Mouse (Mus musculus) CH12.LX (cell line): ENCODE results near the gene Daglb. TPM values are rescaled to one million over a fixed set of nuclear protein-coding genes. Genes with fewer than 3 reads are reported as not detected.

ENCODE experiments used
- DNase-seq: peaks from one replicate; pipeline ENCODE4 v3.0.0-alpha.2; 2013; ENCODE audit errors: extremely low read depth
- H3K27ac ChIP-seq: 2 replicates; pipeline ENCODE4 v1.5.1; 2012; ENCODE audit warnings: low read depth, mild to moderate bottlenecking, control low read depth, moderate library complexity; ENCODE audit not compliant: insufficient read depth
- H3K27me3 ChIP-seq: replicated peaks from 2 replicates; pipeline ENCODE3; 2012; ENCODE audit warnings: inconsistent platforms
- H3K36me3 ChIP-seq, 2 experiments: replicated peaks in 1 of 2; 2 replicates each; pipeline versions ENCODE3 to v1.6.1; 2012; ENCODE audit warnings: inconsistent platforms in 1 of 2, low read length in 1 of 2, mild to moderate bottlenecking in 1 of 2, mixed read lengths in 1 of 2, moderate library complexity in 1 of 2; ENCODE audit not compliant: control insufficient read depth in 1 of 2, insufficient read depth in 1 of 2
- H3K4me1 ChIP-seq, 2 experiments: 2 replicates each; pipeline ENCODE4 v1.6.1; 2012; ENCODE audit warnings: inconsistent platforms in 1 of 2, moderate library complexity in 1 of 2; ENCODE audit not compliant: insufficient read depth in 2 of 2, control insufficient read depth in 1 of 2
- H3K4me2 ChIP-seq: 2 replicates; pipeline ENCODE4 v1.6.1; 2012; ENCODE audit warnings: low read depth, mild to moderate bottlenecking, control low read depth; ENCODE audit not compliant: poor library complexity, insufficient read depth, severe bottlenecking
- H3K4me3 ChIP-seq, 3 experiments: fragments of 150-350 bp in 1 of 3; sonication (generic) in 1 of 3; replicated peaks in 1 of 3; 2 replicates each; pipeline versions ENCODE3 to v1.5.1; 2011 to 2012; ENCODE audit warnings: low read depth in 2 of 3, low read length in 2 of 3, mild to moderate bottlenecking in 2 of 3, moderate library complexity in 2 of 3, control low read depth in 1 of 3, improper control_type of control experiment in 1 of 3, inconsistent platforms in 1 of 3, mixed read lengths in 1 of 3; ENCODE audit not compliant: poor library complexity in 1 of 3
- H3K79me2 ChIP-seq: replicated peaks from 2 replicates; pipeline ENCODE4 v1.6.1; 2012; ENCODE audit warnings: mild to moderate bottlenecking, moderate library complexity; ENCODE audit not compliant: control insufficient read depth, poor library complexity, insufficient read depth, severe bottlenecking; ENCODE audit errors: extremely low read depth
- H3K9ac ChIP-seq: 2 replicates; pipeline ENCODE4 v1.6.1; 2012; ENCODE audit warnings: low read depth, mild to moderate bottlenecking, control low read depth, moderate library complexity; ENCODE audit not compliant: insufficient read depth
- H3K9me3 ChIP-seq: replicated peaks from 2 replicates; pipeline ENCODE3; 2012; ENCODE audit warnings: low read length, inconsistent platforms, mixed read lengths
- BHLHE40 ChIP-seq: IDR thresholded peaks from 2 replicates; pipeline ENCODE4 v1.6.1; 2011; ENCODE audit warnings: mild to moderate bottlenecking, low read depth, low read length, improper control_type of control experiment
- CHD2 ChIP-seq: IDR thresholded peaks from 2 replicates; pipeline ENCODE4 v1.6.1; 2011; ENCODE audit warnings: low read length, improper control_type of control experiment
- CTCF ChIP-seq, 2 experiments: IDR thresholded peaks in 1 of 2; conservative IDR thresholded peaks in 1 of 2; 2 replicates each; pipeline ENCODE4 v1.5.1; 2011 to 2012; ENCODE audit warnings: low read depth in 2 of 2, low read length in 2 of 2, improper control_type of control experiment in 1 of 2, inconsistent platforms in 1 of 2, mild to moderate bottlenecking in 1 of 2, moderate library complexity in 1 of 2
- E2F4 ChIP-seq: IDR thresholded peaks from 2 replicates; pipeline ENCODE4 v1.6.1; 2011; ENCODE audit warnings: low read depth, low read length, improper control_type of control experiment; ENCODE audit not compliant: insufficient replicate concordance
- GABPA ChIP-seq: IDR thresholded peaks from 2 replicates; pipeline ENCODE4 v1.6.1; 2012; ENCODE audit warnings: low read depth, low read length, improper control_type of control experiment, inconsistent platforms; ENCODE audit not compliant: insufficient replicate concordance
- HCFC1 ChIP-seq: IDR thresholded peaks from 2 replicates; pipeline ENCODE4 v1.6.1; 2012; ENCODE audit warnings: low read depth, mild to moderate bottlenecking, inconsistent platforms, low read length, improper control_type of control experiment
- IRF4 ChIP-seq: IDR thresholded peaks from 2 replicates; pipeline ENCODE4 v1.6.1; 2014; ENCODE audit warnings: low read depth, mild to moderate bottlenecking, inconsistent platforms, low read length, improper control_type of control experiment
- MAZ ChIP-seq: IDR thresholded peaks from 2 replicates; pipeline ENCODE4 v1.6.1; 2012; ENCODE audit warnings: low read depth, mild to moderate bottlenecking, inconsistent platforms, low read length, improper control_type of control experiment, moderate library complexity
- MYC ChIP-seq: IDR thresholded peaks from 2 replicates; pipeline ENCODE4 v1.6.1; 2011; ENCODE audit warnings: low read depth, mild to moderate bottlenecking, improper control_type of control experiment, low read length
- NELFE ChIP-seq: IDR thresholded peaks from 2 replicates; pipeline ENCODE4 v1.6.1; 2011; ENCODE audit warnings: low read depth, low read length, improper control_type of control experiment
- POLR2A ChIP-seq: IDR thresholded peaks from 2 replicates; pipeline ENCODE4 v1.6.1; 2011; ENCODE audit warnings: low read depth, mild to moderate bottlenecking, improper control_type of control experiment, low read length
- POLR2AphosphoS2 ChIP-seq: IDR thresholded peaks from 2 replicates; pipeline ENCODE4 v1.6.1; 2011; ENCODE audit warnings: low read depth, low read length, improper control_type of control experiment
- RAD21 ChIP-seq: IDR thresholded peaks from 2 replicates; pipeline ENCODE4 v1.6.1; 2011; ENCODE audit warnings: low read depth, mild to moderate bottlenecking, low read length, improper control_type of control experiment, moderate library complexity
- SIN3A ChIP-seq: IDR thresholded peaks from 2 replicates; pipeline ENCODE4 v1.6.1; 2012; ENCODE audit warnings: low read length, improper control_type of control experiment, inconsistent platforms
- SMC3 ChIP-seq: IDR thresholded peaks from 2 replicates; pipeline ENCODE4 v1.6.1; 2011; ENCODE audit warnings: low read depth, low read length, improper control_type of control experiment
- TBP ChIP-seq: conservative IDR thresholded peaks from 2 replicates; pipeline ENCODE4 v1.6.1; 2011; ENCODE audit warnings: low read depth, low read length, improper control_type of control experiment
- ZC3H11A ChIP-seq: IDR thresholded peaks from 2 replicates; pipeline ENCODE4 v1.6.1; 2012; ENCODE audit warnings: low read depth, mild to moderate bottlenecking, inconsistent platforms, low read length, improper control_type of control experiment
- ZMIZ1 ChIP-seq: IDR thresholded peaks from 2 replicates; pipeline ENCODE4 v1.6.1; 2012; ENCODE audit warnings: low read depth, mild to moderate bottlenecking, inconsistent platforms, low read length, improper control_type of control experiment
- ZNF384 ChIP-seq: IDR thresholded peaks from 2 replicates; pipeline ENCODE4 v1.6.1; 2012; ENCODE audit warnings: low read depth, low read length, improper control_type of control experiment, inconsistent platforms
- dilution Hi-C: fragments of 300-500 bp; cut with MboI; formaldehyde crosslinking; loops from 2 replicates; pipeline ENCODE4 v1.14.3; 2020; ENCODE audit warnings: low sequenced_read_pairs; ENCODE audit not compliant: extremely low pct_unique_long_range_greater_than_20kb, extremely low pct_ligation_motif_present
- in situ Hi-C: fragments of 300-500 bp; cut with MboI; formaldehyde crosslinking; loops from 3 replicates; pipeline ENCODE4 v1.14.3; 2019; ENCODE audit warnings: low sequenced_read_pairs, low pct_ligation_motif_present, low pct_unique_long_range_greater_than_20kb, mixed read lengths
- polyA plus RNA-seq: library from polyadenylated mRNA; unstranded; fragments of >175 nt; gene quantifications from 2 replicates; pipeline ENCODE4 v1.2.1, GENCODE M21; 2012; ENCODE audit warnings: low read depth; ENCODE audit not compliant: insufficient read length
- total RNA-seq, 2 experiments: library from RNA; depleted of rRNA; stranded (reverse); fragments of 300-350 nt in 1 of 2; fragments of >200 nt in 1 of 2; gene quantifications; 2 replicates each; pipeline ENCODE4 v1.2.3; 2012 to 2014

The Daglb gene
- total and polyA plus RNA-seq, 3 experiments = 10.4 to 11.9 (median 11.4) TPM

GRCm38 (mm10) chr5:143434421-143434820, 30.0 kb upstream of the Daglb start:
- H3K9me3 ChIP-seq = no peaks in the 10 kb centered on the region
- TF ChIP-seq RAD21 (peak; percentile 98), CTCF (conservative IDR thresholded peaks at IDR 0.05 in 1 of 2, IDR thresholded peaks at IDR 0.05 in 1 of 2; ENCODE audit: low read depth in 2 of 2, low read length in 2 of 2) (peak; percentile 88 to 96), ZC3H11A (peak; percentile 29), SMC3 (peak; percentile 89), POLR2AphosphoS2 (no peak)
- TF ChIP-seq, all 38 proteins: peak for 4
- dilution Hi-C loops = no loop called here
- no peak overlapping the region for H3K4me3 ChIP-seq
- no peak overlapping the region for H3K27ac ChIP-seq
- in situ Hi-C loops = loop anchor here (10.0 kb wide), 1 partner anchor 290 kb away; no protein-coding TSS in a partner anchor
- no peaks in the 10 kb centered on the region for H3K27me3 ChIP-seq
- H3K79me2 ChIP-seq = no peaks in the 10 kb centered on the region
- no peak overlapping the region for H3K4me2 ChIP-seq
- DNase-seq = peak; percentile 73
- no peaks in the 10 kb centered on the region for H3K4me1 ChIP-seq
- no peak overlapping the region for H3K9ac ChIP-seq
- H3K36me3 ChIP-seq = no peaks in the 10 kb centered on the region

GRCm38 (mm10) chr5:143441298-143441697, 23.1 kb upstream of the Daglb start:
- Histone ChIP-seq H3K36me3 (no peaks in the 10 kb centered on the region), H3K4me2 (no peak overlapping the region), H3K27ac (no peak overlapping the region), H3K27me3 (no peaks in the 10 kb centered on the region), H3K4me1 (peaks cover 4 to 14% of the 10 kb centered on the region in 2 experiments; a peak in 3 of 4 replicates), H3K9me3 (no peaks in the 10 kb centered on the region), H3K9ac (no peak overlapping the region), H3K79me2 (no peaks in the 10 kb centered on the region), H3K4me3 (no peak overlapping the region)
- in situ Hi-C loops (no loop called here), dilution Hi-C loops (no loop called here)
- TF ChIP-seq ZNF384 (no peak), RAD21 (no peak), POLR2A (no peak), GABPA (no peak), ZC3H11A (no peak), POLR2AphosphoS2 (no peak), NELFE (no peak), CTCF (conservative IDR thresholded peaks at IDR 0.05 in 1 of 2, IDR thresholded peaks at IDR 0.05 in 1 of 2; ENCODE audit: low read depth in 2 of 2, low read length in 2 of 2) (no peak), CHD2 (no peak), TBP (no peak), ZMIZ1 (no peak)
- no peak for DNase-seq

- Histone ChIP-seq H3K4me3 (no peak overlapping the region), H3K36me3 (no peaks in the 10 kb centered on the region), H3K79me2 (no peaks in the 10 kb centered on the region), H3K4me1 (peaks cover 4 to 14% of the 10 kb centered on the region in 2 experiments; a peak in 3 of 4 replicates), H3K27me3 (no peaks in the 10 kb centered on the region), H3K4me2 (no peak overlapping the region), H3K9ac (no peak overlapping the region), H3K27ac (no peak overlapping the region), H3K9me3 (no peaks in the 10 kb centered on the region)
- TF ChIP-seq BHLHE40 (peak; percentile 61), NELFE (no peak), IRF4 (no peak), E2F4 (no peak), MAZ (no peak), SIN3A (no peak), MYC (0 out of 2 replicates have a peak, but pooled peaks have one; percentile 31), HCFC1 (no peak), TBP (no peak), ZNF384 (peak; percentile 59), CHD2 (no peak)
- peak; percentile 45 for DNase-seq
- in situ Hi-C loops (no loop called here), dilution Hi-C loops (no loop called here)
These were observed 22.6 kb upstream of the Daglb start for GRCm38 (mm10) chr5:143441753-143442152.
